Mouse (Mus musculus) cerebellum, adult 2 months (tissue): ENCODE results near the gene Olfr702.

Source experiments
- CTCF ChIP-seq: fragments of 200-500 bp; IDR thresholded peaks from 2 replicates; pipeline ENCODE4 v1.5.1; 2011; ENCODE audit warnings: low read depth, mild to moderate bottlenecking, control low read depth, low read length, moderate library complexity, borderline replicate concordance; ENCODE audit not compliant: insufficient read depth
- POLR2A ChIP-seq: fragments of 200-500 bp; IDR thresholded peaks from 2 replicates; pipeline ENCODE4 v1.6.1; 2011; ENCODE audit warnings: low read length, control low read depth, borderline replicate concordance; ENCODE audit not compliant: insufficient read depth

DNA sequence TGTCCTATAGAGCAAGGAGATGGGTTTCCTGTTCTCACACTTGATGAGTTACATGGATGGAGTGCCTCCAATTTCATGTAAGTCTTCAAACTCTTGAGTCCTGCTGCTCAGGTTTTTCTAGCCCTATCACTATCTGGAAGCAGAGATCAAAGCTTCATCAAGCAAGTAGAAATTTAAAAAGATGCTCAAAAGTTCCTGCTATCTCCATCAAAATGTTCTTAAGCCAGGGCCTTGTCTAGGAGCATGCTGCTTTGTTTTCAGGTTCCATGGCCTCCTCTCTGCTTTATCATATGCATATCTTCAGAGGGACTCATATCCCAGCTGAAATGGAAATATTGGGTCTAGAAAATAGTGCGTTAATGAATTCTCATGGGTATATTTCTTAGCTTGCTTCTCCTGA is 25.0 kb downstream of the Olfr702 start, which contains the start of gene Olfr700:
- TF ChIP-seq CTCF (no peak), POLR2A (no peak)
